Mouse (Mus musculus) ES-E14 (cell line): ENCODE results near the gene Cmya5. TPM values are rescaled to one million over a fixed set of nuclear protein-coding genes. Genes with fewer than 3 reads are reported as not detected.

Experiments
- DNase-seq: peaks from one replicate; pipeline ENCODE4 v3.0.0-alpha.2; 2013; ENCODE audit warnings: low read depth, low spot score
- H3K27ac ChIP-seq: 2 replicates; pipeline ENCODE4 v1.5.1; 2012; ENCODE audit warnings: low read depth, mild to moderate bottlenecking, low read length, moderate library complexity, mixed read lengths; ENCODE audit not compliant: poor library complexity, insufficient read depth, severe bottlenecking
- H3K36me3 ChIP-seq: 2 replicates; pipeline ENCODE4 v1.6.1; 2012; ENCODE audit warnings: mild to moderate bottlenecking, low read length, moderate library complexity, mixed read lengths; ENCODE audit not compliant: control insufficient read depth, poor library complexity, insufficient read depth, severe bottlenecking
- H3K4me1 ChIP-seq, 2 experiments: fragments of 150-350 bp in 1 of 2; sonication (generic) in 1 of 2; 2 replicates each; pipeline ENCODE4 v1.6.1; 2012; ENCODE audit warnings: low read length in 2 of 2, mild to moderate bottlenecking in 1 of 2, mixed read lengths in 1 of 2; ENCODE audit not compliant: control insufficient read depth in 2 of 2, insufficient read depth in 2 of 2, poor library complexity in 1 of 2
- H3K4me3 ChIP-seq, 2 experiments: fragments of 150-350 bp in 1 of 2; sonication (generic) in 1 of 2; 2 replicates each; pipeline ENCODE4 v1.5.1; 2012; ENCODE audit warnings: low read length in 2 of 2, low read depth in 1 of 2, mild to moderate bottlenecking in 1 of 2, mixed read lengths in 1 of 2; ENCODE audit not compliant: insufficient read depth in 1 of 2, poor library complexity in 1 of 2, severe bottlenecking in 1 of 2
- H3K9ac ChIP-seq: 2 replicates; pipeline ENCODE4 v1.6.1; 2012; ENCODE audit warnings: low read depth, mild to moderate bottlenecking, low read length, mixed read lengths; ENCODE audit not compliant: poor library complexity, insufficient read depth, severe bottlenecking
- H3K9me3 ChIP-seq: fragments of 150-350 bp; sonication (generic); 2 replicates; pipeline ENCODE4 v1.6.1; 2012; ENCODE audit warnings: low read depth, mild to moderate bottlenecking, low read length; ENCODE audit not compliant: control insufficient read depth, insufficient read depth
- CHD2 ChIP-seq: IDR thresholded peaks from 2 replicates; pipeline ENCODE4 v1.6.1; 2014; ENCODE audit warnings: mild to moderate bottlenecking, low read depth, low read length, inconsistent platforms
- HCFC1 ChIP-seq: IDR thresholded peaks from 2 replicates; pipeline ENCODE4 v1.6.1; 2012; ENCODE audit warnings: low read length, inconsistent platforms, borderline replicate concordance; ENCODE audit not compliant: insufficient read depth
- MAFK ChIP-seq: IDR thresholded peaks from 2 replicates; pipeline ENCODE4 v1.6.1; 2014; ENCODE audit warnings: mild to moderate bottlenecking, low read depth, low read length, inconsistent platforms; ENCODE audit not compliant: insufficient read depth
- ZC3H11A ChIP-seq: IDR thresholded peaks from 2 replicates; pipeline ENCODE4 v1.6.1; 2012; ENCODE audit warnings: low read depth, mild to moderate bottlenecking, inconsistent platforms, low read length, borderline replicate concordance
- ZNF384 ChIP-seq: IDR thresholded peaks from 2 replicates; pipeline ENCODE4 v1.6.1; 2012; ENCODE audit warnings: low read depth, low read length, inconsistent platforms
- in situ Hi-C, 2 experiments: fragments of 600-800 bp; cut with MboI; formaldehyde crosslinking; loops; one replicate each; pipeline ENCODE4 v1.15.1; 2025; ENCODE audit warnings: low sequenced_read_pairs in 2 of 2, inconsistent platforms in 1 of 2; ENCODE audit not compliant: unreplicated experiment in 2 of 2
- total RNA-seq: library from RNA; depleted of rRNA; stranded (reverse); fragments of 300-350 nt; gene quantifications from 2 replicates; pipeline ENCODE4 v1.2.3, GENCODE M21; 2012

Cmya5 gene
- total RNA-seq, 1 experiment: 0.49 TPM

GRCm38 (mm10) chr13:93029337-93029736 is 115.2 kb downstream of the Cmya5 start:
- Histone ChIP-seq H3K9ac (no peak overlapping the region), H3K27ac (no peak overlapping the region), H3K9me3 (no peaks in the 10 kb centered on the region), H3K36me3 (no peaks in the 10 kb centered on the region), H3K4me1 (no peaks in the 10 kb centered on the region), H3K4me3 (no peak overlapping the region)
- no peak for TF ChIP-seq CHD2
- no peak for TF ChIP-seq HCFC1
- TF ChIP-seq ZNF384: no peak
- no peak for TF ChIP-seq MAFK
- TF ChIP-seq ZC3H11A: no peak
- no peak for DNase-seq
- in situ Hi-C loops: no loop called here

- no peaks in the 10 kb centered on the region for H3K4me1 ChIP-seq
- no peak overlapping the region for H3K4me3 ChIP-seq
- TF ChIP-seq MAFK: no peak
- TF ChIP-seq ZC3H11A: no peak
- TF ChIP-seq ZNF384: no peak
- TF ChIP-seq HCFC1: no peak
- no peak for TF ChIP-seq CHD2
- no peak for DNase-seq
- in situ Hi-C loops: no loop called here
- no peaks in the 10 kb centered on the region for H3K9me3 ChIP-seq
- no peak overlapping the region for H3K9ac ChIP-seq
- H3K27ac ChIP-seq: no peak overlapping the region
- no peaks in the 10 kb centered on the region for H3K36me3 ChIP-seq
Observed at GRCm38 (mm10) chr13:93024837-93025236, 119.7 kb downstream of the Cmya5 start.

GRCm38 (mm10) chr13:93022158-93022557 is 122.4 kb downstream of the Cmya5 start:
- DNase-seq: no peak
- no peak overlapping the region for H3K27ac ChIP-seq
- in situ Hi-C loops: no loop called here
- H3K9me3 ChIP-seq: no peaks in the 10 kb centered on the region
- TF ChIP-seq ZC3H11A (no peak), ZNF384 (no peak), CHD2 (no peak), MAFK (no peak), HCFC1 (no peak)
- H3K4me3 ChIP-seq: no peak overlapping the region
- H3K9ac ChIP-seq: no peak overlapping the region
- H3K4me1 ChIP-seq: no peaks in the 10 kb centered on the region
- no peaks in the 10 kb centered on the region for H3K36me3 ChIP-seq

GRCm38 (mm10) chr13:93012952-93013351 is 131.6 kb downstream of the Cmya5 start:
- H3K4me1 ChIP-seq: no peaks in the 10 kb centered on the region
- no peak overlapping the region for H3K27ac ChIP-seq
- DNase-seq: no peak
- H3K9me3 ChIP-seq: no peaks in the 10 kb centered on the region
- TF ChIP-seq MAFK: no peak
- no peak overlapping the region for H3K9ac ChIP-seq
- in situ Hi-C loops: no loop called here
- no peak overlapping the region for H3K4me3 ChIP-seq
- H3K36me3 ChIP-seq: no peaks in the 10 kb centered on the region

- Histone ChIP-seq H3K9ac (no peak overlapping the region), H3K27ac (no peak overlapping the region), H3K36me3 (no peaks in the 10 kb centered on the region), H3K9me3 (no peaks in the 10 kb centered on the region), H3K4me1 (no peaks in the 10 kb centered on the region), H3K4me3 (no peak overlapping the region)
- in situ Hi-C loops: no loop called here
- TF ChIP-seq ZNF384 (no peak), ZC3H11A (no peak), HCFC1 (no peak), MAFK (no peak), CHD2 (no peak)
- no peak for DNase-seq
Observed at GRCm38 (mm10) chr13:93011315-93011714, 133.2 kb downstream of the Cmya5 start.
